Mouse (Mus musculus): ENCODE measurements around the gene Usp5.

GRCm38 (mm10) chr6:124863125-124863657, 33.9 kb upstream of the Usp5 start:
- TF ChIP-seq CTCF (IDR thresholded peaks at IDR 0.05) (no peak), POLR2A (IDR thresholded peaks at IDR 0.05; ENCODE audit: insufficient read depth, low read depth, low read length) (no peak), EP300 (IDR thresholded peaks at IDR 0.05; ENCODE audit: insufficient read depth, low read depth, low read length) (no peak)
